Mouse (Mus musculus) ZHBTc4 (cell line): ENCODE measurements around the gene Arhgef3.

ENCODE experiments used
- DNase-seq: peaks from one replicate; pipeline ENCODE4 v3.0.0-alpha.2; 2011; ENCODE audit warnings: low read depth, low spot score

Arhgef3 gene

DNA sequence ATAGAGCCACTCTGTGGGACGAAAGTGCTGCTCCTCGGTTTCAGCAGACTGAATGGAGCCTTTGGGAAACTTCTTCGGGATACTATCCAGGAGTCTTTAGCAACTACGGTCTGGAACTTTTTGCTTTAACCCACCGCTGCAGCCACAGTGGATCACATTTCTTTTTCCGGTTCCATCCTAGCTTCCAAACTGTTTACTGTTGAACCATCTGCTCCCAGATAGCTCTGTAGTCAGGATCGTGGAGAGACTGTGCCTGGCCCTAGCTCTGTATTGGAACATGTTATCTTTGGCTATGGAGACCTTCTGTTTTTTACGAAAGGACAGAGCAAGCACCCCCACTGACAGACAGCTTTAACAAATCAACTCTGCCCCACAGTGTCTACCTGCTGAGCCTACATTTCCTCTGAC lies 257.0 kb downstream of the Arhgef3 start:
- DNase-seq = no peak

DNA sequence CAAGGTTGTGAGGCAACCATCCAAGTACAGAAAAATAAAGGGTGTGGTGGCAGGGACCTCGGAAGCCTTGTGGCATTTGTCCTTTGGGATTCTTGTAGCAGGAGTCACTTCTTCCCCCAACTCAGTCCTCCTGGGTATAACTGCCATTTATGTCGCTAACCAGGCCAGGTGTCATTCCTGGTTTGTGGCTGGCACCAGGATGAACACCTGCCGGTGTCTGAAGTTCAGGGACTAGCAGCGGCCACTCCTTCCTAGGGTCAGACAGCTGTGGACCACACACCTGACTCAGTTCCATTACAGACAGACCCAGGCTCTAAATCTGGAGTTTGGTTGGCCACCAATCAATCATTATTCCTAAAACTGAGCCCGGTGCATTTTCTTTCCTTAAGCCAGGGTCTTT lies 258.8 kb downstream of the Arhgef3 start:
- no peak for DNase-seq

DNA sequence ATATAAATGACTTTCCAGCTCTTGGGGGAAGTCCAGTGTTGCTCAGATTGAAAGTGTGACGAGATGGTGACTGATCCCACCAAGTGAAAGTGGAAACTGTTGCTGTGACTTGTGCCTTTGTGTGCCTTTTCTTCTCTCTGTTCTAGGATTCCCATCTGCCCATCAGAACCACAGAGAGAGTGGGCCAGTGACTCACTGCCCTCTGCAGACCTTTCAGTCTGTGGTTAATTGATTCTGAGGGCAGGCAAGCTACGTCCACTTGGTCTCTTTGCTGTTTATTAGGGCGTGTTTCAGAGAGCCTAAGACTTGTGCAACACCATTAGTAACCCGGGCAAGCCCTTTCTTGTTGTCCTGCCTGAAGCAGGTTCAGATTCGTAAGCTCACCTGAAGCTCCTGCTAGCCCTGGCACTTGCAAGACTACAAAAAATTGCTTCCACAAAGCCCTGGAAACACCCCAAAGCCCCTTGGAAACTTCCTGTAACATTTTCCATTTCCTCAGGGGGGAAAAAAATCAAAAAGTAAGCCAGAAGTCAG lies 261.5 kb downstream of the Arhgef3 start:
- DNase-seq = no peak

DNA sequence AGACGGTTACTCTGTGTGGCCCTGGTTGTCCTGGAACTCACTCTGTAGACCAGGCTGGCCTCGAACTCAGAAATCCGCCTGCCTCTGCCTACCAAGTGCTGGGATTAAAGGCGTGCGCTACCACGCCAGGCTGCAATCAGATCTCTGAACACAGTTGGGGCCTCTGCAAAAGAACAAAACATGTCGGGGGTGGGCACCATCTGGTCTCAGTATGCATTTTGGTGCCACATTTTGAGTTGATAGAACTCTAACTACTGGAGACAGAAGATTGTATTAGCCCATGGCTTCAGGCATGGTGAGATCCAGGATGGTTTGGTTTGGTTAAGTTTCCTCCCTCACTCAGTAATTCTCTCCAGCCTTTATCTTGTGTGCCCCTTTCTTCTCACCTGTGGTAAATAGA lies 264.0 kb downstream of the Arhgef3 start:
- no peak for DNase-seq

DNA sequence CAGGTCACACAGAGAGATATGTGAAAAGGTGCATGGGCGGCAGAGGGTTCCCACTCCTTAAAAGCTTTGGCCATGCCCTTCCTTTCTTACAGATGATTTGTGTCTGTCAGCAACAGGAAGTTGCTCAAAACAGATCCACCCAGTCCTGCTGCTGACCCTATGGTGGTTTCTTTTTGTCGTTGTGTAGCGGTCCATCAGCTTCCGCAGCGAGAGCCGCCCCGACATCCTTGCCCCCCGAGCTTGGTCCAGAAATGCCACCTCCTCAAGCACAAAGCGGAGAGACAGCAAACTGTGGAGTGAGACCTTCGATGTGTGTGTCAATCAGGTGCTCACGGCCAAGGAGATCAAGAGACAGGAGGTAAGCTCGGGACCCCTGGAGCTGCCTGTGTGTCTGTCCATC lies 264.7 kb downstream of the Arhgef3 start:
- DNase-seq = no peak

DNA sequence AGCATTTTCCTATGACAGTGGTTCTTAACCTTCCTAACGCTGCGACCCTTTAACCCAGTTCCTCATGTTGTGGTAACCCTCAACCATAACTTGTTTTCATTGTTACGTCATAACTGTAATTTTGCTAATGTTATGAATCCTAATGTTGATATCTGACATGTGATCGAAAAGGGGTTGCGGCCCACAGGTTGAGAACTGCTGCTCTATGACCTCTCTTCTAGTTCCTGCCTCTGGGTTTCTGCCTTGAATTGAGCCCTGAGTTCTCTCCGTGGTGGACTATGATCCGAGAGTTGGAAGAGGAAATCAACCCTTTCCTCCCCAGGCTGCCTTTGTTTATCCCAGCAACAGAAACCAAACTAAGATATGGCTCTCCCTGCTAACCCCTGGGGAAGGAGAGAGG lies 266.8 kb downstream of the Arhgef3 start:
- DNase-seq = no peak

DNA sequence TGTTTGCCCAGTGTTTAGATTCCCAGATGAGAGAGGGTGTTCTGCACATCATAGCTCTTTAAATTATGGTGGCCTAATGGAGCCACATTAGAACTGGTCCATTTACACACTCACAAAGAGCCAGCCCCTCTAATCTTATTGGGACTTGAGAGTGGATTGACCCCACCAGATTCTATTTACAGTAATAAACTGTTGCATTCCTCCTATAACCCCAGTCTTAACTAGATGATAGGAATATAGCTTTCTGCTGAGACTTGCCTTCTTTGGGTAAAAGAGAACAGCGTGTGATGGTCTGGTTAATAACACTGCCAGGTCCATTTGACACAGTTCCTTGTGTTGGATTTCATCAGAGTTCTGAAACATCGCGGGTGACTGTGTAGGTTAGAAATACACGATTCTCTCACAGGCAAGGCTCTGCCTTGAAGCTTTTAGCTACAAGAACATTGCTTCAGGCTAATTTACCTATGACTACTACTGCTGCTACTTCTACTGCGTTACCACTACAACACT lies 268.7 kb downstream of the Arhgef3 start:
- DNase-seq = no peak

DNA sequence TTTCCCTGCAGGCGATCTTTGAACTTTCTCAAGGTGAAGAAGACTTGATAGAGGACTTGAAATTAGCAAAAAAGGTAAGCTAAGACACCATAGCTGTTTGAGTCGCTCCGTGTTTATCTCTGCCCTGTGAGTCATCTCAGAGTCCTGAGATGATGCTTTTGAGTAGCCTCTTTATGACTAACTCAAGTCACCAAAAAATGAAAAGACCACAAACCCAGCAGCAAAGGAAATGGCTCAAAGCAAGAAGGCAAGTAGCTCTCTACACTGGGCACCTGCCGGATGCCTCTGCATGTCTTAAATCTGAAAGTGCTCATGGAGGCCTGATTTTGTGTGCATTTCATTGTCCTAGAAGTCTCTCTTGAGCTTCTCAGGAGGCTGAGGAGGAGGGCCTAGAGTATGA lies 269.4 kb downstream of the Arhgef3 start:
- DNase-seq = no peak

DNA sequence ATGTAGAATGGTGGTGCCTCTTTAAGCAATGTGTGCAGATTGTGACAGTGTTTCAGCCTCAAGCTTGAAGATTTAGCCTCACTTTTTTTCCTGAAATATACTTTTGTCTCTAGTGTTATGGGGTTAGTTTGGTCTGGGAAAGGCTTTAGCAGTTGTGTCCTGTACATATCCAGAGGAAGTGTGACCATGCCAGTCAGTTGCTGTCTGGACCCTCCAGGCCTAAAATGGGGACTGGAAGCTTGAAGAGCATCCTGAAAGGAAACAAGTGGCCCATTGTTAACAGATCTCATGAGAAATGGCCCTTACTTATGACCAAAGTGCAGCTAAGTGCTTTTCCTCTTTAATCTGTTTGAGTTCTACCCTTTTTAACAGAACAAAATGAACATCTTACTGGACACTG lies 273.9 kb downstream of the Arhgef3 start:
- DNase-seq = no peak

DNA sequence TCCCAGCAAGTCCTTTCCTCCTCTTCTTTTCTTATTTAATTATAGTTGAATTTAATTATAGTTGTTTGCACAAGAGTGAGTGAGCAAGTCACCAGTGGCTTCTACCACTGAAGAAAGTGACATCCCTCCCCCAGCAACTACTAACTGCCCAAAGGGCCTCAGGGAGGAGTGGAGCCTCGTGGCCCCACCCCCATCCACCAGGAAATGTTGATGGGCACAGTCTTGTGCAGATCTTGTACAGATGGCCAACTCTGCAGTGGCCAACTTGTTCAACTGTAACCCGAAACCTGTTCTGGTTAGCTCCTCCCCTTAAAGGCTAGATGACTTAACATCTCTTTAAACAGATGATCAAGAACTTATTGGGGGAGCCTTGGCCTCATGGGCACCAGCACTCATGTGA lies 275.0 kb downstream of the Arhgef3 start:
- DNase-seq = peak; percentile 26

DNA sequence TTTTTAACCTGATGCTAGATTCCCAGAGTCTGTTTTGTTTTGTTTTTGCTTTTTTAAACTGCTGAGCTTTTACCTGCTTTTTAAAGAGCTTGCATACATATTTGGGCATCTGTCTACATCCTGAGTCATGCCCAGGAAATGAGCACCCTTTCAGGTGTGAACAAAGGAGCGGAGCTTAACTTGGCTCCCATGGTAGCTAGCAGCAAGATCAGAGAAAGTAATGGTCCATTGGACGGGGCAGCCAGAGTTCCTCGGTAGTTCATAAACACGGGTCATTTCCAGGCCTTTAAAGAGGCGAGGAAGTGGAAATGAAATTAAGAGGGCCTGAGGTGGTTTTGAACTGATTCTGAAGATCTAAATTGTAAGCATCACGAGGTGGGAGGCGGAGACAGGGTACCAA lies 276.0 kb downstream of the Arhgef3 start:
- no peak for DNase-seq

DNA sequence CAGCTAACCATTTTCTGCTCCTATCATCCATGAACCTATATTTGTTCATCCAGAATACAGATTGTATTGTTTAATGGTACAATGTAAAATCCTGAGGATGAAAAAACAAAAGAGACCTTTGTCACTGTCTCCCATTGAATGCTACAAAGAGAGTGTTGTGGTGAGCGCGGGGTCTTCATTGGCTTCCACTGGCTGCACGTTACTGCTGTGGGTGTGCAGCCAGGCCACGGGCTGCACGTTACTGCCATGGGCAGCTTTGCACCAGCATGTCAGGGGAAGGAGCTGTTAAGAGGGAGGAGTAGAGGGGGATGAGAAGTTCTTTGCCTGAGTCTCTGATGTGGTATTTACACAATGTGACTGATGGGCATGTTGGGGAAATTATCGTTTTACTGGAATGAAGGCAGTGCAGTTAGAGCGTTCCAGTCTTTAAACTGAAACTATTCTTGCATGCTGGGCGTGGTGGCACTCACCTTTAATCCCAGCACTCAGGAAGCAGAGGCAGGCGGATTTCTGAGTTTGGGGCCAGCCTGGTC lies 277.1 kb downstream of the Arhgef3 start:
- DNase-seq = no peak

DNA sequence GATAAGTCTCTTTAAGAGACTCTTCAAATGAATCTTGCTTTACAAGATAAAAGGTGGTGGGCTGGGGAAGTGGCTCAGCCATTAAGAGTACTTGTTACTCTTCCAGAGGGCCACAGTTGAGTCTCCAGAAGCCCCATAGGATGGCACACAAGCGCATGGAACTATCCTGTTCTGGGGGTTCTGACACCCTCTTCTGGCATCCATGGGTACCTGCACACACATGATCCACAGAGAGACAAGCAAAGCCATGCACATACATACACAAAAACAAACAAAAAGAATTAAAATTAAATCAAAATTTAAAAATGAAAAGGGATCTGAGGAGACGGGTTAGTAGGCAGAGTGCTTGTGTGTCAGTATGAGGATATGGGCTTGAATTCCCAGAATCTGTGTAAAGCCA lies 278.0 kb downstream of the Arhgef3 start:
- DNase-seq = peak; percentile 39

DNA sequence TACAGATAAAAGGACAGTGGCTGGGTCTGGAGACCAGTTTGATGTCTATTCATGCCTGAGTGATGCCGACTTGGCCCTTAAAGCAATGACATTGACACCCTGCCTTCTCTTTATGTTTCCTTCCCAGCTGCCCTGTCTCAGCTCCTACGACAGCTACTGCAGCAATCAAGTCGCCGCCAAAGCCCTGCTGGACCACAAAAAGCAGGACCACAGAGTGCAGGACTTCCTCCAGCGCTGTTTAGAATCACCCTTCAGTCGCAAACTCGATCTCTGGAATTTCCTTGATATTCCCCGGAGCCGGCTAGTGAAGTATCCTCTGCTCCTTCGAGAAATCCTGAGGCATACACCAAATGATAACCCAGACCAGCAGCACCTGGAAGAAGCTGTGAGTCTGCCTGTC lies 279.1 kb downstream of the Arhgef3 start:
- no peak for DNase-seq

DNA sequence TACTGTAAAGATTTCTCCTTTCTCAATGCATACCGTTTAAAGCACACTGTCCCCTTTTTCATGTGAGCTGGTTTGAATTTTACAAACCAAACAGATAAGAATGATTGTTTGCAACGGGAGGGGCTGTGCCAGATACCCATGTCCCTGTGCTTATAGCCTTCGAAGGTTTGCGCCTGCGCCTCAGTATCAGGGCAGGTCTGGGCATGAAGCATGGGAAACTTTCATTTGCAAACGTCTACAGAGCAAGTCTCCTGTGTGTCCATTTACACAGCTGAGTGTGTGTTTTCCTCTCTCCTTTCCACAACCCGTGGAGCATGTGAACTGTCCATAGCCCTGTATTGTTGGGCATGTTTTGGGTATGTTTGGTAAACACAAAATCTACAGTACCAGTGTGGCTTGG lies 281.7 kb downstream of the Arhgef3 start:
- DNase-seq = no peak

DNA sequence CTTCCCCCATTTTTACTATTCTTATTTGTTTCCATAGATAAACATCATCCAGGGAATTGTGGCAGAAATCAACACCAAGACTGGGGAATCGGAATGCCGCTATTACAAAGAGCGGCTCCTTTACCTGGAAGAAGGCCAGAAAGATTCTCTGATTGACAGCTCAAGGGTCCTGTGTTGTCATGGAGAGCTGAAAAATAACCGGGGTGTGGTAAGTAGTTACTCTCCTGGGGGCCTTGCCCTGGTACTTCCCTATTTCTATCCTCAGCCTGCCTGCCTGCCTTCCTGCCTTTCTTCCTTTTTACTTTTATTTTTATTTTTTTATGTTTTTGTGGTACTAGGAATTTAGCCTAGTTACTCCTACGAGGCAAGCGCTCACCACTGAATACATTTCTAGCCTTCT lies 282.8 kb downstream of the Arhgef3 start:
- no peak for DNase-seq

DNA sequence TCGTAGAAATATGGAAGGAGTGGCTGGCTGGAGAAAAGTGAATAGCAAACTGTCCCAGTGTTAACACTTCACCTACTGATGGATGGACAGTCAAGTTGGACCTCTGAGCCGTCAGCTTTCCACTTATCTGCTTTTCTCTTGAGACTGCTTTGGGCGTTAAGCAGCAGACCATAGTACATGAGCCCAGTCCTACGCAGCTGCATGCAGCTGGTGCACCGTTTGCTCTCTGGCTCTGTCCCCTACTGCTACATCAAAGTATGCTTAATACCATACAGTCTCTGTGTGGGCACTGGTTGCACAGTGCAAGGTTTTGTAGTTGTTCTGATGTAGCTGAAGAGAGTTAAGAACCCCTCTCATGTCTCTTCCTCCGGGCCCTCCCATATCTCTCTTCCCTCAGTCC lies 285.8 kb downstream of the Arhgef3 start:
- DNase-seq = no peak

DNA sequence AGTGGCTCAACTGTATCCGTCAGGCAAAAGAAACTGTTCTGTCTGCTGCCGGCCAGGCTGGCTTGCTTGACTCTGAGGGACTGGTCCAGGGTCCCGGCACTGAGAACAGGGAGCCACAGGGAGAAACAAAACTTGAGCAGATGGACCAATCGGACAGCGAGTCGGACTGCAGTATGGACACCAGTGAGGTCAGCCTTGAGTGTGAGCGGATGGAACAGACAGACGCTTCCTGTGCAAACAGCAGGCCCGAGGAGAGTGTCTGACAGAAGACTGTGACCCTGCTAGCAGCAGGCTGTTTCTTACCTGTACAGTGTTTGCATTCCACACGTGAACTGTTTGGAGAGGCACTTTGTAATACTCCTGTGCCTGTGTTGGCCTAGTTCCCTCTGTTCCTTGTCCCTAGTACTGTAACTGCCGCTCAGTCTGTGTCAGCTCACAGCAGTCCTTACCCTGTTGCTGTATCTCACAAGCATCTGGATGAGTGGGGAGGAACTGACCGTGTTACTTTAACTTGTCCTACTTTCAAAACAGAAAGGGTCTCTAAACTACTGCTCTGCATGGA lies 287.1 kb downstream of the Arhgef3 start:
- no peak for DNase-seq

DNA sequence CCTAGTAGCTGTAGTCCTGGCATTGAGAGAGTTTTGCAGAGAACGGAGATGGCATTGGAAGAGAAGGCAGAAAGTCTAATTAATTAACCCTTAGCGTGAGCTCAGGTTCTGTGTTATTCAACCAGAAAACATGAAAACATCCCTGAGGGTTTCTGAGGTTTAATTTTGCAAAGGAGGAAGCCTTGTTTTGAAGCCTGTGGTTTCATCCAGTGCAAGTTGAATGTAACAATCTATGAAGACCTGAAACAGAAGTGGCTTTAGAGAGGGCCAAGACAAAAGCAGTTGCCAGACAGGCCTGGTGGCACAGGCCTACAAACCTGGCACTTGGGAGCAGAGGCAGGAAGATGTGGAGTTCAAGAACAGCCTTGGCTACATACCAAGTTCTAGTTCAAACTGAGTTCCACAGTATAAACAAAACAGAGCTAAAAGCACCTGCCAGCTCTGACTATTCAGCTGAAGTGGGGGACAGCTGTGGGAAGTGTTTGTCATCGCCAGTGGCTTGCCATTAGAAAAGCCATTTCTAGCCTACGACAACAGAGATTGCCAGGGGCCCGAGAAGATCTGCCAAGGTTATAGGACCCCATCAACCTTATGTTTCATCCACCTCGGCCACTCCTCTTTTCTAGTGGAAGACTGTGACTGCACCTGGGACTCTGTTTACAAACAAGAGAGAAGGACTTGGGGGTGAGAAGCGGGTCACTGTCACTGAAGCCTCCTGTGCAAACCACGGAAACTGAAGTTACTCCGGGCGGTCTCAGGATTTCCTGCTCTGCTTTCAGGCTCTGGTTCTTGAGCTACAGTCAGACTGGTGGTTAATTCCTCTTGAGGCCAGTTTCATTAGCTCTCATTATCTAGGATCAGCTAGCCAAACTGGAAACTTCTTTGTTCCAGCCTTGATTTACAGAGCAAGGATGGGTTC lies 287.9 kb downstream of the Arhgef3 start:
- DNase-seq = no peak

DNA sequence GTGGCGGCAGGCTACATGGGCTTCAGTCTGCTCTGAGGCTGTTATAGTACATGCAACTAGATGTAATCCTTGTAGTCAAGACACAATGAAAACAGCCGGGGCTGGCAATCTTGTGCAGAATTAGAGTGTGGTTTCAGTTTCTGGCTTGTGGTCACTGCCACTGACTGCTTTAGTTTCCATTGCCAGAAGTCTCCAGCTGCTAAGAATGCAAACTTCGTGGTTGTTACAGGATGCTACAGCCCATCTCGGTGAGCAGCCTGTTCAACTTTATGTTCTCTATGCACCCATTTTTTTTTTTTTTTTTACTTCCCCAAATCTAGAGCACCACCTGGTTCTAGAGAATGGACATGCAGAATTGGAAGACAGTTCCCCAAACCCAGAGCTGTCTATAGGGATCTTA lies 290.8 kb downstream of the Arhgef3 start:
- no peak for DNase-seq

DNA sequence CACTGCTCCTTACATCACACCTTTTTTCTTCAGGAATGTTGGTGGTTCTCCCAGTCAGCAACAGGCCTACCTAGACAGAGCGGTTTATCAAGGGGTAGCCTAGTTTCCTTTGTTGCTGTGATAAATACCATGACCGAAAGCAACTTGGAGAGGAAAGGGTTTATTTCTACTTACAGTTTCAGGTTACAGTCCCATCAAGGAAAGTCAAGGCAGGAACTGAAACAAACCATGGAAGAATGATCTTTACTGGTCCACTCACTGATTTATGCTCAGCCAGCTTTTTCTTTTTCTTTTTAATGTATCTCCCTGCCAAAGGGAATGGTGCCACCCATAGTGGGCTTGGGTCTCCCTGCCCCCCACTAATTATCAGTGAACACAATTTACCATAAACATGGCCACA lies 291.2 kb downstream of the Arhgef3 start:
- DNase-seq = no peak

DNA sequence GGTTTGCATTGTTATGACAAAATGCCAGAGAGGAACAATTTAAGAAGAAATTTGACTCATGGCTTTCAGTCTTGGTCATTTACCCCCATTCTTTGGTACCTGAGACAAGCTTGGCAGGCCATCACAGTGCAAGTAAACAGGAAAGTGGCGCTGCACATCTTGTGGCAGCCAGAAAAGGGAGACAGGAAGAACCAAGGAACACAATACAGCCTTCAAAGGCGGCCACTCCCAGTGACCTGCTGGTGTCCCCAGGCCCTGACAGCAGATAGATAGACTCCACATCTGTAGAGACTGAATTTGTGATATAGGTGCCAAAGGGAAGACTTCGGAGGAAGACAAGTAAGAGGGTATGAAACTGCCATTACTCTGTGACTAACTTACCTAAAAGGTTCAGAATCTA lies 293.5 kb downstream of the Arhgef3 start:
- DNase-seq = no peak

DNA sequence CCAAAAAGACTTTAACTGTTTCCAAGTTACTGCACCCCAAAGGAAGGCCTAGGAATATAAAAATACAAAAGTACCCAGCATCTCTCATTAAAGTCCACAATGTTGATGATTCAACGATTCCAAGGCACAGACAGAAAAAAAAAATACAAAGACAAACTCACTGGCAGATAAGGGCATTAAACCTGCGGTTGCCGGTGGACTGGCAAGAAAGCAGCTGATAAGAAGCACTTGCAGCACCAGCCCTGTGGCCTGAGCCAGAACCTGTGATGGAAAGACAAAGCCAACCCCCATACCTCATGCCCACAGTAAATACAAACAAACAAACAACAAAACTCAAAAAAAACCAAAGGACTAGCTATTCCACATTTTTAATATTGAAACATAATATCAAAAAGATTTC lies 295.0 kb downstream of the Arhgef3 start:
- DNase-seq = no peak
